Mouse (Mus musculus) lung, postnatal 0 days (tissue): Measurements from ENCODE around the gene Slc12a9.
A peak's percentile ranks its signal among the peaks of the same experiment; 100 is the strongest.

Experiments used
- CTCF ChIP-seq: IDR thresholded peaks from 2 replicates; pipeline ENCODE4 v1.5.1; 2016; ENCODE audit warnings: antibody characterized with exemption, mild to moderate bottlenecking
- EP300 ChIP-seq: IDR thresholded peaks from 2 replicates; pipeline ENCODE4 v1.6.1; 2016; ENCODE audit warnings: antibody characterized with exemption, mild to moderate bottlenecking, control low read depth

DNA sequence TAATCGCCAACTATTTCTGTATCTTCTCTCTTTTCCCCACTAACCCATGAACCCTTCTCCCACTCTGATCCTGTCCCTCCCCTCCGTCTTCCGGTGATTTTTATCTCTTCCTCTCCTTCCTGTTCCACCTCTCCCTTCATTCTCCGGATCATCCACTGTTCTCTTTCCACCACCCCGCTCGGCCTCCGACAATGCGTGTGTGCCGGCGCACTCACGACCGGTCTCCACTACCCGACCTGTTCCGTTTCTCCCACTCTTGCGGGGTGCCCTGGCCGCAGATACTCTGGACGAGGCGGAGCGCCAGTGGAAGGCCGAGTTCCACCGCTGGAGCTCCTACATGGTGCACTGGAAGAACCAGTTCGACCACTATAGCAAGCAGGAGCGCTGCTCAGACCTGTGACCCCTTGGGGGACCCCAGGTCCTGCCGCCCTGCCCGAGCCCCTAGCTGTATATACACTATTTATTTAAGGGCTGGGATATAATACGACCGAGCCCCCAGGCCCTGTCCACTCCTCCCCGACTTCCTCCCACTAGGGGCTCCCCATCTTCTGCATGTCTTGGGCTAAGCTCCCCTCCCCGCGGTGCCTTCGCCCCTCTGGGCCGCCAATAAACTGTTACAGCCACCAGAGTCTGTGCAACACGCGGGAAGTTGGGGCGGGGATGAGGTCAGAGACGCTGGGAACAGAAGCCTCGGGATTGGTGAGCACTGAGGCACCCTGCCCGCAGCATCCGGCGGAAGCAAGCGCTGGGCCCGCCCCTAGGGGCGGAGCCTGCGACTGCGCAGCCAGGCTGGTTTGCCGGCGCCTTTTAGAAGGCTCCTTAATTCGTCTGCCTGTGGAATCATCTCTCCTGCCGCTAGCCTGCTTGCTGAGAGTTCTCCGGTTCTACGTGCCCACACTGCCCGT lies 39.3 kb downstream of the Slc12a9 start, which contains the start of gene Ufsp1:
- TF ChIP-seq CTCF (peak; percentile 37; the same call in 1 of the 2 replicates), EP300 (no peak)
